Mouse (Mus musculus) heart, postnatal 10 days (tissue): Measurements from ENCODE around the gene Tex36. TPM values are rescaled to one million over a fixed set of nuclear protein-coding genes. Genes with fewer than 3 reads are reported as not detected.

Source experiments
- DNase-seq, 2 experiments: peaks; one replicate each; pipeline ENCODE4 v3.0.0; 2021
- intact Hi-C: fragments of 180-260 bp; cut with DNase I; formaldehyde crosslinking; loops from one replicate; pipeline ENCODE4 v1.15.1; 2025
- total RNA-seq, 2 experiments: library from RNA; stranded (reverse); gene quantifications; 2 replicates each; pipeline ENCODE4 v1.2.3; 2021

The Tex36 gene
- not detected for total RNA-seq

- DNase-seq = no peak
- intact Hi-C loops = no loop called here
Observed at GRCm38 (mm10) chr7:133602058-133602457, at the start of gene Tex36. Gene Tex36, minus strand, starts transcription at chr7:133602158.

DNA sequence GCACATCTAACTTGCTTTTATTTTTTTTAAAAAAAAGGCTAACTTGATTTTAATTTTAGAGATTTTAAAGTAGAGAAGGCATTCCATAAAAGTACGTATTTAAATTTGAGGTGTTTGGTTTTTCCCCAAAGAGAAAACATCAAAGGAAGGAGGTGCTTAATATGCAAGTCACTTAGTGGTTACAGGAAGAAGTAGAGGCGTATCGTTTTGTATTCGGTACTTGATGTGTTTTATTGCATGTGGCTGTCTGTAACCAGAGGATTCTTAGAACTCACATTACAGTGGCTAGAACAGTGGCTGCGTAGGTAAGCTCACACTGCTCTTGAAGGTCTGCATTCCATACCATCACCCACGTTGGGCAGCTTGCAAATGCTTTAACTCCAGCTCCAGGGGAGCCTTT lies 43.8 kb upstream of the Tex36 start:
- DNase-seq = no peak
- intact Hi-C loops = no loop called here

DNA sequence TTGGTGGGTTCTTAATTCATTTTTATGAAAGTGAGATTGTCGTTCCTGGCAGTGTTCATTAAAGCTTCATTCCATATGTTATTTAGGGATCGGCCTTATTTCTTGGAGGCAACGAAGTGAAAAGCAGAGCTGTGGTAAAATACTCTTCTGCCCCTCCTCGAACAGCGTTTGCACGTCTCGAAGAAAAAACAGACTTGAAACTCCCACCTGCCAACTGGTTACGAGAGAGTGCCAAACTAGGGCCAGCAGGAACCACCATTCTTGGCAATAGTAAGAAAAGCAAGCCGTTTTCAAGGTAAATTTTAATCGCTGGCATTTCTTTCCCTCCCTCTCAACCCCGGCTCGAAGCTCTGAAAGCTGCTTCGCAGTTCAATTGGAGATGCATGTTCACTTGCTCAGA lies 36.9 kb upstream of the Tex36 start:
- no peak for DNase-seq
- intact Hi-C loops = loop anchor here (5.0 kb wide), 1 partner anchor 517 kb away; the partner anchor contains the start of genes Ctbp2 and Fgfr2

GRCm38 (mm10) chr7:133638306-133638705 lies 36.3 kb upstream of the Tex36 start:
- DNase-seq = peak; percentile 5 to 22
- intact Hi-C loops = loop anchor here (5.0 kb wide), 1 partner anchor 516 kb away; the partner anchor contains the start of genes Ctbp2 and Fgfr2

DNA sequence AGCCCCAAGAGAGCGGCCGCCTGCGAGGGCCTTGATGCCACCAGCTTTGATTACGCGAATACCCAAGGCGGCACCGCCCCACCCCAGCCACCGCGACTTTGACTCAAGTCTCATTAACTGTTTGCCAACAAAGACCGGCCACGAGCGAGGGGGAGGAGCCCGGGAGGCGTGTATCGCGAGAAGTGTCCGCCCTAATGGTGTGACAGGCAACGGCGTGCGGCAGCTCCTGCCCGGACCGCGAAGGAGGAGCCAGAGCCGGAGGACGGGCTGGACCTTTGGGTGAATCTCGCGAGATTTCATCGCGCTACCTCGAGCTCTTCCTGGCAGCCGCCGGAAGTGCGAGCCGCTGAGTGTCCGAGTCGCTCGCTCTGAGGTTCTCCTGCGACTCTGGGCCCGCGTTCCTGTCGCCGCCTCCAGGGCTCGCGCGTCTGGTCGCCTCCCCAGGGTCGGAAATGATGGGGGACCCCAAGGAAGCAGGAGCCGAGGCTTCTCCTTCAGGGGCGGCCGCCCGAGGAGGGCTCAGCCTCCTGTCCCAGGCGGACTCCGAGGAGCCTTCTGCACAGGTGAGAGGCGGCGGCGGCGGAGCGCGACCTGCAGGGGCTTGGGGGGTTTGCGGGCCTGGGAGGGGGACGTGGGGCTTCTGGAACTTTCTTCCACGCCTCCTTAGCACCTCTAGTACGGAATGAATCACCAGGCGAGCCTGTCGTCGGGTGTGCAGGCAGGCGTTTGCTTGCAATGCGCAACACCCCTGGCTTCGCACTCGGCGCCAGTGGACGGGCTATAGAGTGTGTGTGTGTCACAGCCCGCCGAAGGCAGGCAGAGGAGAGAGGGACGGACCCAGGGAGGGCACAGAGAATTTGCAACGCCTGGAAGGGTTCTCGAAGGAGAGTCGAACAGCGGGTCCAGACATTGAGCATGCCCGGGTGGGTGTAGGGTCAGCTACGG lies 35.7 kb upstream of the Tex36 start, which contains the start of gene Edrf1:
Gene Edrf1, plus strand, starts transcription at position 183 of the 945 bp plus-strand sequence.
- peak; percentile 98 to 99 for DNase-seq
- intact Hi-C loops = loop anchor here (2.0 to 5.0 kb wide), 2 partner anchors 515 to 605 kb away; partner anchors contain the start of genes Ctbp2 and Fgfr2

- intact Hi-C loops = loop anchor here (2.0 to 5.0 kb wide), 2 partner anchors 515 to 604 kb away; partner anchors contain the start of genes Ctbp2 and Fgfr2
- peak; percentile 93 to 94 for DNase-seq
Observed at GRCm38 (mm10) chr7:133636738-133637352, 34.9 kb upstream of the Tex36 start.

- DNase-seq = no peak
- intact Hi-C loops = loop anchor here (5.0 kb wide), 1 partner anchor 513 kb away; the partner anchor contains the start of genes Ctbp2 and Fgfr2
Observed at GRCm38 (mm10) chr7:133634932-133635650, 33.1 kb upstream of the Tex36 start.

GRCm38 (mm10) chr7:133632476-133632875 lies 30.5 kb upstream of the Tex36 start:
- intact Hi-C loops = no loop called here
- peak; percentile 41 to 75 for DNase-seq

DNA sequence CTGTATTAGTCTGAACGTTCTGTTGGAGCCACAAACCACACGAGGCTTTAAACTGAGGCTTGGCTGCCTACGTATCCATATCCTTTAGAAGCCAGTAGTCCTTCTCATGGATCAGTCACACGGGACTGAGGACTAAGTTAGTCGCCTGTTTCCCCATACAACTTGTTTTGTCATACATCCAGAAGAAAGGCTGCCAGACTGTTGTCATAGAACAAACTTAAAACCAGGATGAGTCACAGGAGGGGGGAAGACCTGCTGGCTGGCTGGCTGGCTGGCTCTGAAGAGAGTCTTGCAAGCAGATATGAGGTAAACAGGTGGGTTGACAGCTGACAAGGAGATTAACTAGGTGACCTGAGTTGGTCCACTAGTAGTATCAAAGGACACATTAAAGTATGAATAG lies 28.9 kb upstream of the Tex36 start:
- intact Hi-C loops = no loop called here
- DNase-seq = no peak

- intact Hi-C loops = no loop called here
Observed at GRCm38 (mm10) chr7:133627184-133627936, 25.4 kb upstream of the Tex36 start.

GRCm38 (mm10) chr7:133623226-133623625 lies 21.3 kb upstream of the Tex36 start:
- intact Hi-C loops = no loop called here
- no peak for DNase-seq

More at GRCm38 (mm10) chr7:133627184-133627936, 25.4 kb upstream of the Tex36 start:
- DNase-seq = no peak

- intact Hi-C loops = no loop called here
- peak in 1 of 2 experiments; percentile 8 for DNase-seq
Observed at GRCm38 (mm10) chr7:133620721-133621120, 18.8 kb upstream of the Tex36 start.

DNA sequence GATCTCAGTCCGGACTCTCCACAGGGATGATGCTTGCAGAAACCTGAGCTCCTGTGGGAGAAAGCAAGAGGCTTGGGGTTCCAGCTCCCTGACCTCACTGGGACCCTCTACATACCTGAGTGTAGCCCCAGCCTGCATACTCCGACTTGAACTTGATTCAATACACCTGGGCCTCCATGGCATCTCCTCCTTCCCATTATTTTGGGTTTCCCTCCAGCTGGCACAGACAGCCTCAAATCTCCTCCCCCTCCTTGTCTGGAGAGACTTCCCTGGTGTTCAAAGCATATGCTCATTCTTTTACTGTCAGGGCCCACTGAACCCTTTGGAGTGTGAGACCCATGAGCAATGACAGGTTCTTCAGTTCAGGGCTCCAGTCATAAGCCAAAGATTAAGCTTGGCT lies 11.0 kb upstream of the Tex36 start:
- DNase-seq = no peak
- intact Hi-C loops = no loop called here

DNA sequence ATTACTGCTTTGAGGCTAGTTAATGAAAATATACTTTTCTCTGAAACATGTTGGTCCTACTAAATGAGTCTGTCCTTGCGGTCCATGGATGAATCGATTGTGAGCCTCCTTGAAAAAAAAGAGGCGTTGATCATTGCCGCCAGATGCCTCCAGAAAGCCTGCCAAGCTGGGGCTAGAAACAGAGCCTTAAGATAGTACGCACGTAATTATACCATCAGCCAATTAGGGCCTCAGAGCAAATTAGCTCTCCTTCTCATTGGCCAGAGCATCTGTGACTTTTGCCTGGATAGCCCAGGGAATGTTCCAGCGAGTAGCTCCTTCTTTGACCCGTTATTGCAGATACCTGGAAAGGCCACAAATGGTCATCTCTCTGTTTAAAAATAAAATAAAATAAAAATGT lies 7.6 kb upstream of the Tex36 start:
- intact Hi-C loops = no loop called here
- DNase-seq = peak; percentile 9 to 11

- DNase-seq = no peak
- intact Hi-C loops = no loop called here
Observed at GRCm38 (mm10) chr7:133608631-133609340, 6.8 kb upstream of the Tex36 start.

DNA sequence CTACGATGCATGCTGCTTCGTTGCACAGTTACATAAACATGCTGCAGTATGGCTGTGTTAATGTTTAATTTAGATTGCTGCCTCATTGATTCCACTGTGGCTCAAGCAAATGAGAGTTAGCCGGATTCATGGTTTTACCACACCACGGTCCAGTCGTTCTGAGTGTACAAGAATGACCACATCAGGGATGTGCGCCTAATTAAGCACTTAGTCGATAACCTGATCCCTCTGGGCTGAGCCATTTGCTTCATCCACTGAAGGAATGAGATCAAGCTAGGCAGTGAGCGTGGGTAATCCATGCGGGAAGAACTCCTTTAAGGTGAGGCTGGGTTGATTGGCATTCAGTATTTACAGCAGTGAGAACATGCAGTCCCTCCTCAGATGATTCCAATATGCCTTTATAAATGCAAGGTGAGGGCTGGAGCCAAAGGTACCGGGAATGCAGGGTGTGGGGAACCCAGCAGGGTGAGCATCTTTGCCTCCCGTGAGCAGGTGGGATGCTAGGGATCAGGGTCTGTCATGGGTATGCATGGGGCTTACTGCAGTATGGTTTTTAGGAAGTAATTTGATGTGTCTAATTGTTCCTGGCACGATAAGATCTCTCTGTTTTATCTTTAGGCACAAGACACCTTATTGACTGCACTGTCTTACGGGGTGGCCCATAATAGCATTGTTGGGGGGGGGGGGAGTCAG lies 6.1 kb upstream of the Tex36 start:
- intact Hi-C loops = no loop called here
- no peak for DNase-seq

DNA sequence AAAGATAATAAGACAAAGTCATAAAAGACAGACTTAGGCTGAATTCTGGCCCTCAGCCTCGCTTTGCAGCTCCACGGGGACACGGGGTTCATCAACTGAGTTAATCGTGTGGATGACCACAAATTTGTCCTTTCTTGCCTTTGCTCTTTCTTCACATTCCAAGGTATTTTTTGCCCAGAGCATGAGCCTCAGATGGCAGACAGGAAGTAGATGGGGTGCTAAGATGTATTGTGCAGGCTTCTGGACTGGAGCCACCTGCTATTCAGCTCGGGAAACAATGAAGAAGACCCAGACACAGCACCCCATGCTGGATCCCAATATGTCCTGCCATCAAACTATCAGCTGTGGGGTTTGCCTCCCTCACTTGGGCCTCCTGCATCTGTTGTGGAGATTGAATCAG lies 5.4 kb upstream of the Tex36 start:
- intact Hi-C loops = no loop called here

DNA sequence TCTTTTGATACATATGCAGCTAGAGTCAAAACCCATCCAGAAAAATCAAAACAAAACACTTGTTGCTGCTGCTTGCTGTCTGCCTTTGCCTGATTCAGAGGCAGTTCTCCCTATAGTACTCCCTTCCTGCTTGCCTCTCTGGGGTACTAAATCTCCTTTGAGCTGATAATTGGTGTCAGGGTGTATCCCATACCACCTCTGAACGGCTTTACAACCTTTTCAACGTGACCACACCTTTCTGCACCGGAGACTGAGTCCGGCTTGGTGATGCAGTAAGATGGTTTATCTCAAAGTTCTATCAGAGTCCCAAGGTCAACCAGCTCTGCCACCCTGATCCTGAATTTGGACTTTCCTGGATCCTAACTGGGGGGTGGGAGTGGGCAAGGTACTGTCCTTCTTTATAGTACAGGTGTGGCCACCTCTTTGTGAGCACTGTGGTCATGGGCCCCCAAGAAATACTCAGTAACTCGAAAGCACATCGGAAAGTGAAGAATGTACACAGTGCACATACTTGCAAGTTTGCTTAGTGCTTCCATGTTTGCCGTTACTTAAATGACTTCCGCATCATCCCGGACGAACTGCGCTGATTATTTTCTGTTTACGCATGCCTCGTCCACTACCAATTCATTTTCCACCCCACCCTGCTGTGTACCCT lies 2.6 kb upstream of the Tex36 start:
- DNase-seq = no peak
- intact Hi-C loops = no loop called here

More for the DNA sequence above, 5.4 kb upstream of the Tex36 start:
- no peak for DNase-seq
